Mouse (Mus musculus): ENCODE data around the gene Mbnl2.
"Not testable (repeated sequence)": the region's sequence is repeated elsewhere in the genome, so short reads cannot be mapped to it uniquely, and the experiment has no call there.

The Mbnl2 gene

GRCm38 (mm10) chr14:120353211-120353610 is 77.7 kb downstream of the Mbnl2 start:
- no peak for DNase-seq (ENCODE audit: inconsistent age in 2 of 2, low spot score in 1 of 2)

GRCm38 (mm10) chr14:120354595-120354994 is 79.1 kb downstream of the Mbnl2 start:
- DNase-seq (ENCODE audit: inconsistent age in 2 of 2, low spot score in 1 of 2) = no peak

DNA sequence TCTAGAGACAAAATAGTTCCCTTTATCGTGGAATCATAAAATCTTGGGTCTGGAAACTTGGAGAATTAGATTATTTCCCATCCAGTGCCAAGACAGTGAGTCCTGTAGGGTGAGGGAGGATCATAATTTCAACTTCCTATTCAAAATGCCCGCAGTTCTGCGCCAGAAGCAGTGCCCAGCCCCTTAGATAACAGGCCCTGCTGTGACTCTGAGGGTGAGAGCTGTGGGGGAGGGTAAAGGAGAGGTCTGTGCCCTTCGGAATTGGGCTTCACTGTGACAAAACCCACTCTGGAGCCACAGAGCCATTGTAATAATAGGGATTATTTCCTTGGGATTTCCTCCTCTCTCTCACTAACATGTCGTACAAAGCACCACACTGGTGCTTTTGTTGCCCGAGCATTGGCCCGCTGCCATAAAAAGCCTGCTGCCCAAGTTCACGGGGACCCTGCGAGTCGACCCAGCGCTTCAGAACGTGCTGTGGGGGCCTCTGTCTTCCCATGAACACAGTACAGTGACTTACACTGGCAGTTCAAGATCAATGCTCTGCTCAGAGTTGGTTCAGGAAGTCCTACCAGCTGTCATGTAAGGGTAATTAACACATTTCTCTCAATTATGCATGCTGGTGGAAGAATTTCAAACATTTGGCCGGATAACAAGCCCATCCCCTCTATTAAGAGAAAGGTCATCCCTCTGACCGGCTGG is 79.7 kb downstream of the Mbnl2 start:
- peak; percentile 63 to 85 for DNase-seq (ENCODE audit: inconsistent age in 2 of 2, low spot score in 1 of 2)

GRCm38 (mm10) chr14:120355742-120356440 is 80.4 kb downstream of the Mbnl2 start:
- DNase-seq (ENCODE audit: inconsistent age in 2 of 2, low spot score in 1 of 2) = no peak

- no peak for DNase-seq (ENCODE audit: inconsistent age in 2 of 2, low spot score in 1 of 2)
Measured at GRCm38 (mm10) chr14:120357321-120358070, 82.0 kb downstream of the Mbnl2 start.

GRCm38 (mm10) chr14:120359608-120360007 is 84.1 kb downstream of the Mbnl2 start:
- not testable (repeated sequence) for DNase-seq (ENCODE audit: inconsistent age in 2 of 2, low spot score in 1 of 2)

- DNase-seq (ENCODE audit: inconsistent age in 2 of 2, low spot score in 1 of 2) = no peak
Measured at GRCm38 (mm10) chr14:120361121-120361520, 85.7 kb downstream of the Mbnl2 start.

- peak in 1 of 2 experiments; percentile 67 for DNase-seq (ENCODE audit: inconsistent age in 2 of 2, low spot score in 1 of 2)
Measured at GRCm38 (mm10) chr14:120362409-120362992, 87.0 kb downstream of the Mbnl2 start.

- DNase-seq (ENCODE audit: inconsistent age in 2 of 2, low spot score in 1 of 2) = peak in 1 of 2 experiments; percentile 49
Measured at GRCm38 (mm10) chr14:120363090-120363818, 87.8 kb downstream of the Mbnl2 start.

DNA sequence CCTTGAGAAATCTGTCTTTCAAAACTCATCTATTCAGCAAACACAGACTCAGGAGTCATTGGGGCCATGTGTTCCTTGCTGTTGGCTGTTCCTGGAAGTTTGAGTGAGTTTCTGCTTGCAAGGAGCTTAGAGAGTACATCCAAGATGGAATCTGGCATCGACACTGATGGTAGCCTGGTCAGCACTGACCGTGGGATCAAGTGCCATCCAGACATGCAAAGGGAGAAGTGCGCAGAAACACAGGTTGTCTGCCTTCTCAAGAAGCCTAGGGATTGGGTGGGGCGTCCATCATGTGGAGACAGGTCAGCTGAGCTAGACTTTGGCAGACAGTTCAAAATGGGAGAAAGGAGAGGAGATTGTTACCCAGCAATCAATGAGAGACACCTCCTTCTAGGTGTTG is 89.6 kb downstream of the Mbnl2 start:
- DNase-seq (ENCODE audit: inconsistent age in 2 of 2, low spot score in 1 of 2) = no peak

- DNase-seq (ENCODE audit: inconsistent age in 2 of 2, low spot score in 1 of 2) = peak; percentile 72 to 89
Measured at GRCm38 (mm10) chr14:120366962-120367361, 91.5 kb downstream of the Mbnl2 start.

DNA sequence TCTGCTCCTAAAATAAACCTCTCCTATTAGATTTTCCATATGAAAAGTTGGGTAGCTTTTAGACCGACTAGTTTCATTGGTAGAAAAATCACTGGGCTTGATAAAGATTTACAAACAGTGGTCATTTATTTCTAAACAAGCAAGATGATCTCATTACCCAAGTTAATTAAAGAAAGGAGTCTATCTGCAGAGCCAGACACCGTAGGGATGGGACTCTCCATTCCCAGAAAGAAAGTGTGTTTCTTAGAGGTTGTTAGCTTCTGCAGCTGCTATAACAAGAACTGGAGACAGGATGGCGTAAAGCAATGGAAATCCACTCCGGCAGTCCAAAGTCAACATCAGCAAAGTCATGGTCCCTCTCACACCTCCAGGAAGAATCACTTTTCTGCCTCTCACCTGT is 92.1 kb downstream of the Mbnl2 start:
- no peak for DNase-seq (ENCODE audit: inconsistent age in 2 of 2, low spot score in 1 of 2)

DNA sequence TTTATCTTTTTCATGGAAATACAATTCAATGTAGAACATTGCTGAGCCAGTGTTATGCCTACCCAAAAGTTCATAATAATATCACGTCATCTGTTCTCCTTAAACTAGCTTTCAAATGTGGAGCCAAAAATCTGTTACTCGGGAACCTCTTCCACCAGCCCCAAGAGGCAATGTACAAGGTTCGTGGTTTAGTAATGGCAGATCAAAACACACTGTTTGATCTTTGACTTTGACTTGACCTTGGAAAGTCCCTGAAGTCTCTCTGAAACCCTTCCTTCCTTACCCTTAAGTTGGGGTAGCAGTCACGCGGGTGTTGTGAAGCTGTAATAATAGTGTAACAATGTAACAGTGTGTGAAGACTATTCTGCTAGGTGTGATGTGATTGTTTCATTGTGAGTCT is 93.0 kb downstream of the Mbnl2 start:
- DNase-seq (ENCODE audit: inconsistent age in 2 of 2, low spot score in 1 of 2) = no peak

DNA sequence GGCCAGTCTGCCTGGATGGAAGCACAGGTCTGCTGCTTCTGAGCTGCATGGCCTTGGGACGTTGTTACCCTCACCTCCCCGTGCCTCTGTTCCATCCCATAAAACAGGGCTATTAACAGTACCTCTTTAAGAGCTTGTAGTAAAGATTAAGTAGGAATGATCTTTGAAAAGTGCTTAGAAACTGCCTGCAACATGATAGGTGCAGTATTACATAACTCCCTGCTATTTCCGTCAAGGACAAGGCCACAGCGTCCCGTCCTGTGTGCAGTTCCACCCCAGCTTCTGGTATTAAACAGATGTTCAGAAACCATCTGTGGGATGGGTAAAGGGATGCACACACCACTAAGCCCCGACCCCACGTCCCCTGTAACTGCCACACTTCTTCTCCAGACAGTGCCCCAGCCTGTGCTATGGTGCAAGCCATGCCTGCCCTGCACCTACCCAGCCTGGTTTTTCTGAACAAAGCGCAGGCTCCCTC is 93.5 kb downstream of the Mbnl2 start:
- peak; percentile 77 to 92 for DNase-seq (ENCODE audit: inconsistent age in 2 of 2, low spot score in 1 of 2)

- peak in 1 of 2 experiments; percentile 54 for DNase-seq (ENCODE audit: inconsistent age in 2 of 2, low spot score in 1 of 2)
Measured at GRCm38 (mm10) chr14:120370044-120370443, 94.6 kb downstream of the Mbnl2 start.

DNA sequence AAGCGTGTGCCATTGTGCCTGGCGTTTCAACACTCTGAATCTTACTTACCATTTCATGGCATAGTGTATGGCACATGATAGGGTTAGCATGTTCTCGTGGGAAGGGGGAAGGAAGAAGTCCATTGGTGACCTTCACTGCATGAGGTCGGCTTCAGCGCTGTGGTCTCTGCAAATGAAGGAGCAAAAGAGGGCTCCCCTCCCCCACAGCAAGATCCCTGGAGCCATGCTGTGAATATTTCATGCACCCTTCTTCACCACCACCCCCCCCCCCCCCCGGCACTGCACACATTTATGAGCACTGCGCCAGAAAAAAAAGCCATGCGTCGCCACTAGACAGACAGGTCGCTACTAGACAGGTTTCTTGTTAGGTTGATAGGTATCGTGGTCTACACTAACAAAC is 95.2 kb downstream of the Mbnl2 start:
- no peak for DNase-seq (ENCODE audit: inconsistent age in 2 of 2, low spot score in 1 of 2)

- no peak for DNase-seq (ENCODE audit: inconsistent age in 2 of 2, low spot score in 1 of 2)
Measured at GRCm38 (mm10) chr14:120371174-120371573, 95.7 kb downstream of the Mbnl2 start.

GRCm38 (mm10) chr14:120373026-120374024 is 97.9 kb downstream of the Mbnl2 start:
- DNase-seq (ENCODE audit: inconsistent age in 2 of 2, low spot score in 1 of 2) = peak; percentile 67 to 80

DNA sequence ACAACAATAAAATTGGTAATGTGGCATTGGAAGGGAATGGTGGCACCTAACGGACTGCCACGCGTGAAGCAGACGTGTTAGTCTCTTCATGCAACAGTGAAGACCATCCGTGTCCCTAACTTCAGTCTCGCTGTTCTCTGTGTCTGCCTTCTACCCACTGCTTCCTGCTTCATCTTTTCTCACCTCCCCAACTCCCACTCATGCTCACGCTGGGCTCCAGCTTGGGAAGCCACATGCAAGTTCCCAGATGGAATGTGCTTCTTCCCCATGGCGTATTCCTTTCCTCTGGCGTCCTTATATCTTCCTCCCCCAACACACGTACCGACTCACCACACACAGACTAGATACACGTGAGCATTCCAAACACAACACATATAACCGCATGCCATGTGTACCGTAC is 99.3 kb downstream of the Mbnl2 start:
- DNase-seq (ENCODE audit: inconsistent age in 2 of 2, low spot score in 1 of 2) = no peak

Measured in adrenal gland, adult (tissue).